29 mouse cellular contexts compared by ENCODE assay signal in the genomic region with DNA sequence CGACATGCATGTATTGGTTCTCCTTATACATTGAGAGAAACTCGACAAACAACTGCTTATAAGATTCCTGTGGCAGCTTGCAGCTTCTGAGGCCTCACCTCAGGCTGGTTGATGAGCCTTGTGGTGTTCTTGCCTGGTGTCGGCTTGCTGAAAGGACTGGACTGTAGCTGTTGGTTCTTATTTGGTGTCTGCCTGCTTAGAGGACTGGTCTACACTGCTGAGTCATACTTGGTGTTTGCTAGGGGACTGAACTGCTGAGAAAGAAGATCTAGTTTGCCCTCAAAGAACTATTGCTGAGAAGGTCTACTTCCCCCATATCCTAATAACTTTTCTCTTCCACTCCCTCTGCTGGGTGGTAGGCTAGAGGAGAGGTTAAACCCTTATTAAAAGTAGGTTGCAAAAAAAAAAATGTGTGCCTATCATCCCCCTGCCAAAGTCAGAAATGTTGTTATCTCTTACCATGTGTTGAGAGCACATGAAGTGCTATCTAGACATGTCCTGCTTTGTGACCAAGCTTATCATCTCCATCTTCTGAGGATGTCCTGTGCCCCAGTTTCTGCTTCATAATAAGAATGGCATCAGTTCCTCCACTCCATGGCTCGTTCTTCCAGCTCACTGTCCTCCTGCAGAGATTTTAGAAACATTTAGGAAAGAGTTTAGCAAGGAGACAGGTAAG. TPM values are rescaled to one million over a fixed set of nuclear protein-coding genes. Genes with fewer than 3 reads are reported as not detected.
DNase-seq lines count a peak whose midpoint lies in the region; ATAC-seq and TF ChIP-seq lines count a peak whose summit lies in the region.
"Had no signal": no experiment of that assay in that cellular context is flagged by ENCODE, and none has a peak within 500 bp of the region (broad histone marks: within the 10 kb centered on the region; RNA-seq: fewer than 3 reads in every experiment).

No protein-coding gene starts in this region.

- DNase-seq in G1E (ENCODE audit: low spot score), result no peak
- peak; percentile 23 for DNase-seq in c-Kit-positive CD71-positive TER-119-positive erythroid progenitor cells, embryonic 14.5 days (ENCODE audit: low spot score)
- DNase-seq in liver, embryonic 14.5 days (ENCODE audit: low read depth in 3 of 3, low spot score in 3 of 3), result peak in 2 of 3 experiments; percentile 12 to 28
- no peak for DNase-seq in layer of hippocampus, adult 11-12 months (ENCODE audit: low spot score)
- no peak for DNase-seq in kidney, adult 8-10 months
- no peak for DNase-seq in thymus, adult 18-20 months
- DNase-seq: adrenal gland, postnatal 14 days; B cell, adult 2 months; cerebellum, adult 2 months; cerebellum, postnatal 25 days; forebrain, postnatal 0 days; heart, postnatal 14 days; kidney, adult 11 months; kidney, postnatal 25 days; left cerebral cortex, postnatal 4 days; lung, embryonic 14.5 days; lung, postnatal 14 days; right cerebral cortex, postnatal 25 days; thymus, postnatal 25 days had no signal

- TF ChIP-seq EP300 in liver, embryonic 14.5 days (IDR thresholded peaks at IDR 0.05; ENCODE audit: low read depth), result peak; percentile 70

- no peaks in the 10 kb centered on the region; the same call in 1 of the 2 replicates for H3K9me3 ChIP-seq in G1E (replicated peaks)
- H3K9me3 ChIP-seq in liver, embryonic 14.5 days (ENCODE audit: control insufficient read depth, low read length), result no peaks in the 10 kb centered on the region
- H3K9me3 ChIP-seq: hindbrain, embryonic 10.5 days; hindbrain, embryonic 15.5 days; kidney, embryonic 15.5 days; stomach, embryonic 15.5 days had no signal

- no peak overlapping the region for H3K9ac ChIP-seq in liver, embryonic 14.5 days (replicated peaks)
- H3K9ac ChIP-seq: forebrain, postnatal 0 days; hindbrain, embryonic 15.5 days; kidney, embryonic 15.5 days; lung, embryonic 14.5 days; stomach, embryonic 15.5 days had no signal

- peaks cover 15% of the 10 kb centered on the region for H3K4me1 ChIP-seq in G1E (ENCODE audit: insufficient read depth, low read depth, low read length)
- H3K4me1 ChIP-seq in liver, embryonic 14.5 days (replicated peaks; ENCODE audit: control insufficient read depth in 2 of 2, insufficient read depth in 2 of 2, low read length in 1 of 2), result peaks cover 12% of the 10 kb centered on the region in 2 experiments
- H3K4me1 ChIP-seq: hindbrain, embryonic 10.5 days; hindbrain, embryonic 15.5 days; kidney, embryonic 15.5 days; stomach, embryonic 15.5 days had no signal

- peak overlapping the region; percentile 65 for H3K27ac ChIP-seq in liver, embryonic 14.5 days
- H3K27ac ChIP-seq: hindbrain, embryonic 10.5 days; hindbrain, embryonic 15.5 days; kidney, embryonic 15.5 days; layer of hippocampus, adult 2 months; left cerebral cortex, adult 2 months; stomach, embryonic 15.5 days had no signal

- no peaks in the 10 kb centered on the region for H3K27me3 ChIP-seq in G1E (ENCODE audit: insufficient read depth, low read length)
- H3K27me3 ChIP-seq in liver, embryonic 14.5 days (ENCODE audit: control insufficient read depth, insufficient read depth, low read length), result no peaks in the 10 kb centered on the region
- H3K27me3 ChIP-seq: hindbrain, embryonic 15.5 days; kidney, embryonic 15.5 days; stomach, embryonic 15.5 days had no signal

- ATAC-seq in G1E (ENCODE audit: extremely low read depth, insufficient number of reproducible peaks, low FRiP score, poor library complexity, severe bottlenecking), result peak; percentile 85
- ATAC-seq in liver, embryonic 14.5 days (ENCODE audit: insufficient read depth), result peak; percentile 80
- peak; percentile 78 for ATAC-seq in megakaryocyte-erythroid progenitor cell, adult 5-6 weeks (replicated peaks; ENCODE audit: low FRiP score, low TSS enrichment, poor library complexity, severe bottlenecking)
- ATAC-seq: forebrain, postnatal 0 days; inflammation-experienced regulatory T-cells, adult 6 months; midbrain, embryonic 16.5 days had no signal

- H3K36me3 ChIP-seq in G1E (replicated peaks), result peaks cover 50% of the 10 kb centered on the region
- no peaks in the 10 kb centered on the region for H3K36me3 ChIP-seq in liver, embryonic 14.5 days (replicated peaks; ENCODE audit: control insufficient read depth, insufficient read depth, low read depth)
- H3K36me3 ChIP-seq: hindbrain, embryonic 15.5 days; stomach, embryonic 15.5 days had no signal

- TF ChIP-seq CTCF in G1E (IDR thresholded peaks at IDR 0.05; ENCODE audit: low read depth, low read length), result no peak
- TF ChIP-seq CTCF in liver, embryonic 14.5 days (IDR thresholded peaks at IDR 0.05; ENCODE audit: low read depth), result 0 out of 2 replicates have a peak, but pooled peaks have one; percentile 6

- no peak overlapping the region for H3K4me3 ChIP-seq in G1E (ENCODE audit: low read depth, low read length)
- no peak overlapping the region for H3K4me3 ChIP-seq in liver, embryonic 14.5 days (ENCODE audit: insufficient read depth in 1 of 2, low read depth in 2 of 2, low read length in 2 of 2)
- H3K4me3 ChIP-seq: hindbrain, embryonic 10.5 days; hindbrain, embryonic 15.5 days; kidney, embryonic 15.5 days; layer of hippocampus, adult 2 months; left cerebral cortex, adult 2 months; stomach, embryonic 15.5 days had no signal

- peak overlapping the region; percentile 18; the same call in 1 of the 2 replicates for H3K4me2 ChIP-seq in liver, embryonic 14.5 days (ENCODE audit: low read depth)
- H3K4me2 ChIP-seq: hindbrain, embryonic 15.5 days; kidney, embryonic 15.5 days; lung, embryonic 14.5 days; midbrain, embryonic 11.5 days; stomach, embryonic 15.5 days had no signal

- 58% methylated on average over 4 of the region's 4 CpGs for WGBS in liver, embryonic 14.5 days (ENCODE audit: insufficient replicate concordance)

RNA-seq across cellular contexts. Expression of gene Cops2, which starts 48.8 kb away (rescaled TPM):
- total RNA-seq in G1E (2014; fragmentation: Nextera tagmentation), result 163 and 170 TPM in 2 replicates
- total RNA-seq in G1E (2017), result 162 and 277 TPM in 2 replicates
- 4.4 and 6.2 TPM in 2 replicates for polyA plus RNA-seq in G1E (2012)
- 13.9 and 50.4 TPM in 2 replicates for polyA plus RNA-seq in liver, embryonic 14.5 days (2012; rRNA removed)
- polyA plus RNA-seq in liver, embryonic 14.5 days (2014; fragmentation: Nextera tagmentation; extraction: Ambion mirVana), result 49.4 and 52.2 TPM in 2 replicates
- 82.2 and 102 TPM in 2 replicates for total RNA-seq in megakaryocyte-erythroid progenitor cell, adult 5-6 weeks (2014; fragmentation: Nextera tagmentation)
- 156 and 313 TPM in 2 replicates for total RNA-seq in megakaryocyte-erythroid progenitor cell, adult 5-6 weeks (2017)

RNA-seq across cellular contexts. Expression of gene Galk2, which starts 48.8 kb away (rescaled TPM):
- 21.3 and 27.3 TPM in 2 replicates for total RNA-seq in G1E (2014; fragmentation: Nextera tagmentation)
- total RNA-seq in G1E (2017), result 65.0 and 75.0 TPM in 2 replicates
- polyA plus RNA-seq in G1E (2012), result 1.6 and 3.1 TPM in 2 replicates
- 6.2 and 6.3 TPM in 2 replicates for polyA plus RNA-seq in liver, embryonic 14.5 days (2012; rRNA removed)
- 9.7 and 10.1 TPM in 2 replicates for polyA plus RNA-seq in liver, embryonic 14.5 days (2014; fragmentation: Nextera tagmentation; extraction: Ambion mirVana)
- total RNA-seq in megakaryocyte-erythroid progenitor cell, adult 5-6 weeks (2014; fragmentation: Nextera tagmentation), result 3.3 and 12.4 TPM in 2 replicates
- 9.4 and 10.3 TPM in 2 replicates for total RNA-seq in megakaryocyte-erythroid progenitor cell, adult 5-6 weeks (2017)

Comparison
In these comparisons a context has a peak if more than half of its experiments do, and no peak if none do; other contexts are left out.
1. DNase-seq: peak in c-Kit-positive CD71-positive TER-119-positive erythroid progenitor cells, embryonic 14.5 days (single experiment) and liver, embryonic 14.5 days (2 of 3); none in G1E (single experiment), layer of hippocampus, adult 11-12 months (single experiment), kidney, adult 8-10 months (0 of 2) and thymus, adult 18-20 months (0 of 2).
2. Peak in every context shown above with its lines, with median percentiles within 50 percentile points of each other: ATAC-seq.